Mouse (Mus musculus): ENCODE measurements around the gene Gpatch11.

DNA sequence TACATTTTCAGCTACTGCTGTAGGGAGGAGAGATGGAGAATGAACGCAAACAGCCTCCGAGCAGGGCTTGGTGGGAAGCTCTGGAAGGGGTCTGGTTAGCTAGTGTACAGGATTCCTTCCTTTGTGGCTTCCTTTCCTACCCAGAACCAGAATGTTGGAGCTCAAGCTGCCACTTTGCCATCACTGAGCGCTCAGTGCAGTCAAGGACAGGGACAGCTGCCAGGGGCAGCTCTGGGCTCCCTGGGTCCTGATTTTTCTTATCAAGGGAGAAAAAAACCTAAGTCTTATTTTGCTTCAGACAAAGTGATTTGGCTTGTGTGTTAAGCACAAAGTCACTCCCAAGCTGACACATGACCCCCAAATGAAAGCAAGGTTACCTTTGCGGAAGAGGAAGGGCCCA, 53.2 kb downstream of the Gpatch11 start:
- TF ChIP-seq CTCF (IDR thresholded peaks at IDR 0.05; ENCODE audit: low read depth, low read length) (no peak), POLR2A (IDR thresholded peaks at IDR 0.05; ENCODE audit: borderline replicate concordance, low read depth, low read length) (no peak)
